In the genomic region with DNA sequence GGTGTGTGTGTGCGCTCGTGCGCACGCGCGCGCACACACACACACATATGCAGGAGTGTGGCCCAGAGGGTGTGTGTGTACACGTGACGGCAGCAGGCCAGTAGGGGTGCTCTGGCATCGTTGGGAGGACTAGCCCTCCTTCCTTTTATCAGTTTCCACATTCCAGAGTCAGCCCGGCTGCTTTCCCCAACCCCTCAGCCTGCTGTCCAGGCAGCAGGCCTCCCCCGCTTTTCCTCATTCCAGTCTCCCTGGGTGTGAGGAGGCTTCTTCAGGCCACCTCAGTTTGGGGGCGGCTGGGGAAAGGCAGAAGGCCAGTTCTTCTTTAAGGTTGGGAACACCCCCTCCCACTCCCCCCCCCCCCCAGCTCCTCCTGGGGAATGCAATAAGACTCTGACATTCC, we compare ENCODE assay signal across 8 mouse cellular contexts. TPM values are rescaled to one million over a fixed set of nuclear protein-coding genes. Genes with fewer than 3 reads are reported as not detected.
DNase-seq lines count a peak whose midpoint lies in the region; ATAC-seq and TF ChIP-seq lines count a peak whose summit lies in the region.

No protein-coding gene starts in this region.

- peaks cover 19% of the 10 kb centered on the region; the same call in 1 of the 2 replicates for H3K4me1 ChIP-seq in intestine, postnatal 0 days (replicated peaks; ENCODE audit: control insufficient read depth, insufficient read depth, low read length)
- H3K4me1 ChIP-seq in liver, adult 2 months (ENCODE audit: control insufficient read depth, insufficient read depth, low read length): peaks cover 30% of the 10 kb centered on the region
- peaks cover 58% of the 10 kb centered on the region for H3K4me1 ChIP-seq in neural tube, embryonic 15.5 days

- H3K79me2 ChIP-seq in liver, adult 2 months (ENCODE audit: control insufficient read depth, insufficient read depth, low read length): peaks cover 27% of the 10 kb centered on the region; the same call in 1 of the 2 replicates

- no peaks in the 10 kb centered on the region for H3K27me3 ChIP-seq in intestine, postnatal 0 days (replicated peaks; ENCODE audit: control insufficient read depth, insufficient read depth, low read length)
- no peaks in the 10 kb centered on the region for H3K27me3 ChIP-seq in liver, adult 2 months (ENCODE audit: control insufficient read depth, insufficient read depth, low read length)
- no peaks in the 10 kb centered on the region for H3K27me3 ChIP-seq in neural tube, embryonic 15.5 days (replicated peaks)

- peak; percentile 30 for TF ChIP-seq CTCF in intestine, postnatal 0 days (IDR thresholded peaks at IDR 0.05; ENCODE audit: low read depth)
- no peak for TF ChIP-seq CTCF in liver, adult 2 months (IDR thresholded peaks at IDR 0.05; ENCODE audit: low read depth, low read length)

- H3K9me3 ChIP-seq in intestine, postnatal 0 days (ENCODE audit: control insufficient read depth): no peaks in the 10 kb centered on the region
- no peaks in the 10 kb centered on the region for H3K9me3 ChIP-seq in neural tube, embryonic 15.5 days (replicated peaks)

- peak overlapping the region; percentile 89 for H3K4me2 ChIP-seq in intestine, postnatal 0 days (replicated peaks; ENCODE audit: low read depth)
- peak overlapping the region; percentile 28 for H3K4me2 ChIP-seq in neural tube, embryonic 15.5 days

- H3K9ac ChIP-seq in intestine, postnatal 0 days (ENCODE audit: low read depth, low read length): no peak overlapping the region
- no peak overlapping the region for H3K9ac ChIP-seq in liver, adult 2 months (ENCODE audit: low read depth, low read length)
- no peak overlapping the region for H3K9ac ChIP-seq in neural tube, embryonic 15.5 days (replicated peaks)

- WGBS in intestine, postnatal 0 days: 17% methylated on average over 13 of the region's 13 CpGs
- 66% methylated on average over 13 of the region's 13 CpGs for WGBS in liver, adult 2 months
- WGBS in neural tube, embryonic 15.5 days: 40% methylated on average over 13 of the region's 13 CpGs

- H3K36me3 ChIP-seq in intestine, postnatal 0 days (ENCODE audit: control insufficient read depth, insufficient read depth): peaks cover 32% of the 10 kb centered on the region
- no peaks in the 10 kb centered on the region for H3K36me3 ChIP-seq in liver, adult 2 months (ENCODE audit: control insufficient read depth, insufficient read depth, low read length)
- peaks cover 4% of the 10 kb centered on the region; the same call in 1 of the 2 replicates for H3K36me3 ChIP-seq in neural tube, embryonic 15.5 days

- TF ChIP-seq POLR2A in liver, adult 2 months (IDR thresholded peaks at IDR 0.05; ENCODE audit: extremely low read depth, insufficient read depth, low read length): no peak

- peak overlapping the region; percentile 68 for H3K27ac ChIP-seq in intestine, postnatal 0 days (ENCODE audit: low read depth, low read length)
- H3K27ac ChIP-seq in liver, adult 2 months (replicated peaks; ENCODE audit: insufficient read depth, low read depth, low read length): peak overlapping the region; percentile 57
- peak overlapping the region; percentile 45 for H3K27ac ChIP-seq in neural tube, embryonic 15.5 days (replicated peaks)

- peak; percentile 48 for ATAC-seq in intestine, postnatal 0 days
- ATAC-seq in neural tube, embryonic 15.5 days (ENCODE audit: low FRiP score): no peak
- ATAC-seq in erythroid progenitor cell, adult 5-6 weeks (replicated peaks; ENCODE audit: low FRiP score, poor library complexity, severe bottlenecking): no peak

- DNase-seq in ovary, adult 18-20 months (ENCODE audit: low spot score): peak; percentile 85
- DNase-seq in ovary, postnatal 10 days (ENCODE audit: low spot score): no peak
- peak; percentile 99 for DNase-seq in heart, adult 11 months
- peak; percentile 42 for DNase-seq in liver, adult 2 months (ENCODE audit: extremely low read depth, low read depth, low spot score)
- DNase-seq in thymus, postnatal 0 days (ENCODE audit: low spot score): no peak

- 0 out of 2 replicates have a peak overlapping the region, but pooled peaks have one; percentile 9 for H3K4me3 ChIP-seq in intestine, postnatal 0 days (ENCODE audit: low read depth, low read length)
- H3K4me3 ChIP-seq in liver, adult 2 months (ENCODE audit: insufficient read depth, low read depth, low read length): peak overlapping the region; percentile 9; the same call in 1 of the 2 replicates
- no peak overlapping the region for H3K4me3 ChIP-seq in neural tube, embryonic 15.5 days (replicated peaks)

RNA-seq across cellular contexts. Expression of a gene that starts 2.4 kb away (rescaled TPM):
- 37.9 and 38.6 TPM in 2 replicates for polyA plus RNA-seq in intestine, postnatal 0 days (2015; fragmentation: Nextera tagmentation; extraction: Ambion mirVana)
- total RNA-seq in liver, adult 2 months (2014; rRNA removed): 76.3 and 81.0 TPM in 2 replicates
- 37.7 and 43.1 TPM in 2 replicates for polyA plus RNA-seq in liver, adult 2 months (2012; rRNA removed)
- polyA plus RNA-seq in neural tube, embryonic 15.5 days (2015; fragmentation: Nextera tagmentation; extraction: Ambion mirVana): 68.6 and 71.0 TPM in 2 replicates
- 10.1 and 12.6 TPM in 2 replicates for total RNA-seq in erythroid progenitor cell, adult 5-6 weeks (2015; ENCODE audit: low replicate concordance)
- 10.9 and 14.3 TPM in 2 replicates for total RNA-seq in erythroid progenitor cell, adult 5-6 weeks (2017; ENCODE audit: low replicate concordance)
- 47.3 and 48.7 TPM in 2 replicates for polyA plus RNA-seq in thymus, postnatal 0 days (2015; fragmentation: Nextera tagmentation; extraction: Ambion mirVana)

RNA-seq across cellular contexts. Expression of a gene that starts 2.4 kb away (rescaled TPM):
- 5.0 and 5.3 TPM in 2 replicates for polyA plus RNA-seq in intestine, postnatal 0 days (2015; fragmentation: Nextera tagmentation; extraction: Ambion mirVana)
- 4.0 and 5.1 TPM in 2 replicates for total RNA-seq in liver, adult 2 months (2014; rRNA removed)
- 12.6 and 18.0 TPM in 2 replicates for polyA plus RNA-seq in liver, adult 2 months (2012; rRNA removed)
- polyA plus RNA-seq in neural tube, embryonic 15.5 days (2015; fragmentation: Nextera tagmentation; extraction: Ambion mirVana): 7.1 and 8.8 TPM in 2 replicates
- not detected in 2 replicates for total RNA-seq in erythroid progenitor cell, adult 5-6 weeks (2015; ENCODE audit: low replicate concordance)
- total RNA-seq in erythroid progenitor cell, adult 5-6 weeks (2017; ENCODE audit: low replicate concordance): not detected in 2 replicates
- polyA plus RNA-seq in thymus, postnatal 0 days (2015; fragmentation: Nextera tagmentation; extraction: Ambion mirVana): 2.0 and 2.4 TPM in 2 replicates

RNA-seq across cellular contexts. Expression of a gene that starts 17.4 kb away (rescaled TPM):
- polyA plus RNA-seq in intestine, postnatal 0 days (2015; fragmentation: Nextera tagmentation; extraction: Ambion mirVana): 63.3 and 72.1 TPM in 2 replicates
- total RNA-seq in liver, adult 2 months (2014; rRNA removed): 36.8 and 41.7 TPM in 2 replicates
- polyA plus RNA-seq in liver, adult 2 months (2012; rRNA removed): 10.8 and 13.5 TPM in 2 replicates
- 150 and 179 TPM in 2 replicates for polyA plus RNA-seq in neural tube, embryonic 15.5 days (2015; fragmentation: Nextera tagmentation; extraction: Ambion mirVana)
- 9.4 and 16.8 TPM in 2 replicates for total RNA-seq in erythroid progenitor cell, adult 5-6 weeks (2015; ENCODE audit: low replicate concordance)
- total RNA-seq in erythroid progenitor cell, adult 5-6 weeks (2017; ENCODE audit: low replicate concordance): 3.9 and 9.6 TPM in 2 replicates
- polyA plus RNA-seq in thymus, postnatal 0 days (2015; fragmentation: Nextera tagmentation; extraction: Ambion mirVana): 147 and 155 TPM in 2 replicates

RNA-seq across cellular contexts. Expression of a gene that starts 37.4 kb away (rescaled TPM):
- 25.3 and 27.5 TPM in 2 replicates for polyA plus RNA-seq in intestine, postnatal 0 days (2015; fragmentation: Nextera tagmentation; extraction: Ambion mirVana)
- total RNA-seq in liver, adult 2 months (2014; rRNA removed): 6.1 and 8.5 TPM in 2 replicates
- 17.3 and 22.7 TPM in 2 replicates for polyA plus RNA-seq in liver, adult 2 months (2012; rRNA removed)
- polyA plus RNA-seq in neural tube, embryonic 15.5 days (2015; fragmentation: Nextera tagmentation; extraction: Ambion mirVana): 31.4 and 35.5 TPM in 2 replicates
- total RNA-seq in erythroid progenitor cell, adult 5-6 weeks (2015; ENCODE audit: low replicate concordance): 19.8 and 36.5 TPM in 2 replicates
- total RNA-seq in erythroid progenitor cell, adult 5-6 weeks (2017; ENCODE audit: low replicate concordance): 7.3 and 14.8 TPM in 2 replicates
- 51.9 and 55.0 TPM in 2 replicates for polyA plus RNA-seq in thymus, postnatal 0 days (2015; fragmentation: Nextera tagmentation; extraction: Ambion mirVana)

RNA-seq across cellular contexts. Expression of a gene that starts 47.7 kb away (rescaled TPM):
- 9.2 and 10.5 TPM in 2 replicates for polyA plus RNA-seq in intestine, postnatal 0 days (2015; fragmentation: Nextera tagmentation; extraction: Ambion mirVana)
- 0.47 and 0.55 TPM in 2 replicates for total RNA-seq in liver, adult 2 months (2014; rRNA removed)
- polyA plus RNA-seq in liver, adult 2 months (2012; rRNA removed): 1.7 and 2.5 TPM in 2 replicates
- polyA plus RNA-seq in neural tube, embryonic 15.5 days (2015; fragmentation: Nextera tagmentation; extraction: Ambion mirVana): 17.2 and 18.7 TPM in 2 replicates
- not detected in 2 replicates for total RNA-seq in erythroid progenitor cell, adult 5-6 weeks (2015; ENCODE audit: low replicate concordance)
- total RNA-seq in erythroid progenitor cell, adult 5-6 weeks (2017; ENCODE audit: low replicate concordance): not detected in 2 replicates
- polyA plus RNA-seq in thymus, postnatal 0 days (2015; fragmentation: Nextera tagmentation; extraction: Ambion mirVana): 3.6 and 5.3 TPM in 2 replicates

Comparison
In these comparisons a context has a peak if more than half of its experiments do, and no peak if none do; other contexts are left out.
1. DNase-seq: peak in ovary, adult 18-20 months (single experiment), heart, adult 11 months (single experiment) and liver, adult 2 months (single experiment); none in ovary, postnatal 10 days (single experiment) and thymus, postnatal 0 days (single experiment).
2. Peak in every context shown above with its lines, with median percentiles within 50 percentile points of each other: H3K27ac ChIP-seq.